Mouse (Mus musculus): ENCODE measurements around the gene 1110008P14Rik. TPM values are rescaled to one million over a fixed set of nuclear protein-coding genes. Genes with fewer than 3 reads are reported as not detected.

The 1110008P14Rik gene
- polyA plus RNA-seq, 1 experiment from 2014 or later: 90.1 TPM

DNA sequence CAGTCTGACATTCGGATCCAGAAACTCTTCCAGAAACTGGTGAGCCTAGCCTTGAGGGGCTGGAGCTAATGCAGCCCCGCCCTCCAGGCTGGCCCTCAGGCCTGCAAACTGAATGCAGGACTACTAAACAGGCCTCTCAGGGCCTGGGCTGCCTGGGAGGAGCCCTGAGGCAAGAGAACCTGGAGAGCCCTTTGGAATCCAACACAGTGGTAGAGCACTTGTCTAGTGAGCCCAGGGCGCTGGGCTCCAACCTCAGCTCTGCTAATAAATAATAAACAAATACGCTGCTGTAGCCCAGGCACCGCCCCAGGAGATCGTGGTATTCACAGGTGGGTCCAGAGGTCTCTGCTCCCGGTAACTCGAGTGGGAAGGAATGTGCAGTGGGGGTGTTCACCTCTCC lies 9.1 kb upstream of the 1110008P14Rik start:
- no peak overlapping the region for H3K4me2 ChIP-seq (replicated peaks; ENCODE audit: low read depth)
- TF ChIP-seq EP300 (optimal IDR thresholded peaks at IDR 0.05) (no peak), CTCF (IDR thresholded peaks at IDR 0.05; ENCODE audit: low read depth) (no peak)
- WGBS: 67% methylated on average over 8 of the region's 8 CpGs
- no peaks in the 10 kb centered on the region for H3K27me3 ChIP-seq (ENCODE audit: control insufficient read depth, insufficient read depth, low read length)
- no peaks in the 10 kb centered on the region for H3K36me3 ChIP-seq (ENCODE audit: control insufficient read depth, insufficient read depth, low read length)
- H3K4me3 ChIP-seq (ENCODE audit: low read depth, low read length): no peak overlapping the region
- no peaks in the 10 kb centered on the region for H3K4me1 ChIP-seq (replicated peaks; ENCODE audit: control insufficient read depth, insufficient read depth)
- ATAC-seq (ENCODE audit: low FRiP score, low TSS enrichment) (no peak), DNase-seq (ENCODE audit: low spot score) (no peak)
- no peak overlapping the region for H3K27ac ChIP-seq (replicated peaks)
- H3K9ac ChIP-seq (ENCODE audit: low read length): no peak overlapping the region
- H3K9me3 ChIP-seq (ENCODE audit: control insufficient read depth, low read length): no peaks in the 10 kb centered on the region

DNA sequence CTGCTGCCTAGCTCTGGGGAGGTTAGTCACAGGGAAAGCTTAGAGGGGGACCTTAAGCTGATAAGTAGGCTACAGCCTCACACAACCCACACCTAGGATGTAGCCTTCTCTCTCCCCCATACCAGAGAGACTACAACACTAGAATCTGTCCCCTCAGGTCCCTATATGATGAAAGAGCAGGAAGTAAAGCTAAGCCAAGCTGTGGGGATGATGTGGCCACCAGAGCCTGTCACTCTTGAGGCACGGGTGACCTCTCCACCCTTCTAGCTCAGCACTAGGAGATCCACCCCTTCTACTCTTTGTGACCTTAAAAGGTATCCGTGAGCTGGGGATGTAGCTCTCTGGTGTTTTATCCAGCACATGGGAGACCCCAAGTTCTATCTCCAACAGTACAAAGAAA lies 7.4 kb upstream of the 1110008P14Rik start:
- Histone ChIP-seq H3K27ac (replicated peaks) (no peak overlapping the region), H3K9me3 (ENCODE audit: control insufficient read depth, low read length) (no peaks in the 10 kb centered on the region), H3K4me2 (replicated peaks; ENCODE audit: low read depth) (no peak overlapping the region), H3K4me1 (replicated peaks; ENCODE audit: control insufficient read depth, insufficient read depth) (no peaks in the 10 kb centered on the region), H3K27me3 (ENCODE audit: control insufficient read depth, insufficient read depth, low read length) (no peaks in the 10 kb centered on the region), H3K9ac (ENCODE audit: low read length) (no peak overlapping the region), H3K36me3 (ENCODE audit: control insufficient read depth, insufficient read depth, low read length) (no peaks in the 10 kb centered on the region), H3K4me3 (ENCODE audit: low read depth, low read length) (no peak overlapping the region)
- TF ChIP-seq EP300 (optimal IDR thresholded peaks at IDR 0.05) (no peak), CTCF (IDR thresholded peaks at IDR 0.05; ENCODE audit: low read depth) (no peak)
- 60% methylated on average over 2 of the region's 2 CpGs for WGBS
- ATAC-seq (ENCODE audit: low FRiP score, low TSS enrichment) (no peak), DNase-seq (ENCODE audit: low spot score) (no peak)

DNA sequence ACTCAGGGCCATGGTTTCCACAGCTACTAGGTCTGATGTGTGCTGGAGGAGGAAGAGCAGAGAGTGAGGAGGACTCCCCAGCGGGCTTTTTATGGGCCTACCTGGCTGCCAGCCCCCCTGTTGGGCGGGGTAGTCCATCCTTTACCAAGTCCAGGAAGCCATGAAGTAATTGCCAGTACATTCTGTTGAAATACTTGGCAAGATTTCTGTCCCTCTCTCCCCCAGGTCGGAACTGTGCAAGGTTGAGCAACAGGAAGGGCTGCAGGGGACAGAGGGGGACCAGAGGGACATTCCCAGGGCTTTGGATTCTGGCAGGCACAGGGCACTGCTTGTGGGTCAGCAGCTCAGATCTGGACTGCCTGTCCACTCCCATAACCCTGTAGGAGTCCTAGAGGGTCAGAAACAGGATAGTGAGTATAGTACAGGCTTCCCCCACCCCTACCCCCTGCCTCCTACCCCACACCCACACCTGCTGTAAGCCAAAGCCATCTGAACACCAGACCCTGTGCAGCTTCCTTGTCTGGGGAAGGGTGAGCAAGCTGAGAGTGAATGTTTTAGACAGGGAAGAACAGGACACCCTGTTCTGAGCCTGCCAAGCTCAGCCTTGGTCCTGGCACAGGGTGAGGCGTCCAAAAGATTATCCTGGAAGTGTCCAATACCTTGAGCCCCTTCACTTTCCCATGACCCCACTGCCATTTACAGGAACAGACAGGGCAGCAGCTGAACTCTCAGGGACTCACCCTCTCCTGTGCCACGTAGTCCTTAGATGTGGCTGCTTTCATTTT lies 6.2 kb upstream of the 1110008P14Rik start, which contains the start of gene Lcn2:
Gene Lcn2 (minus strand): TSS at position 547 of the 785 bp plus-strand sequence.
- H3K9me3 ChIP-seq (ENCODE audit: control insufficient read depth, low read length): no peaks in the 10 kb centered on the region

DNA sequence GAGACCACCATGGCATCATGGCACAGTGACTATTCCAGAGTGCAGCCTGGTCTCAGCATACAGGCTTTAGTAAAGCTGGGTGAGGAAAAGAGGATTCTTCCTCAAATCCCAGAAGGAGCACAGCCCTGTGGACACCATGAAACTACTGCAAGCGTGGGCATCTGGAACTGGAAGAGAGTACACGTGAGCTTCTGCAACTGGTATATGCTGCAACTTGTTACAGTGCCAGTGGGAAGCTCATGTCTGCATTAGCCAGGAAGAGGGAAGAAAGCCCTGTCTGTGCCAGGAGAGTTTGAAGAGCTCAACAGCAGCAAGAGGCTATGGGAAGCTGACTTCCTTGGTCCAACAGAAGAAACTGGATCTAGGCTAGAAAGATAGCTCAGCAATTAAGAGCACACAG lies 951 bp upstream of the 1110008P14Rik start:
- Histone ChIP-seq H3K27ac (replicated peaks) (no peak overlapping the region), H3K27me3 (ENCODE audit: control insufficient read depth, insufficient read depth, low read length) (no peaks in the 10 kb centered on the region), H3K4me2 (replicated peaks; ENCODE audit: low read depth) (no peak overlapping the region), H3K9me3 (ENCODE audit: control insufficient read depth, low read length) (no peaks in the 10 kb centered on the region), H3K4me1 (replicated peaks; ENCODE audit: control insufficient read depth, insufficient read depth) (no peaks in the 10 kb centered on the region), H3K36me3 (ENCODE audit: control insufficient read depth, insufficient read depth, low read length) (peaks cover 14% of the 10 kb centered on the region), H3K4me3 (ENCODE audit: low read depth, low read length) (no peak overlapping the region), H3K9ac (ENCODE audit: low read length) (no peak overlapping the region)
- TF ChIP-seq EP300 (optimal IDR thresholded peaks at IDR 0.05): no peak
- no peak for TF ChIP-seq CTCF (IDR thresholded peaks at IDR 0.05; ENCODE audit: low read depth)
- DNase-seq (ENCODE audit: low spot score) (no peak), ATAC-seq (ENCODE audit: low FRiP score, low TSS enrichment) (no peak)
- 74% methylated on average over 2 of the region's 2 CpGs for WGBS

More for the DNA sequence above, 6.2 kb upstream of the 1110008P14Rik start, which contains the start of gene Lcn2:
- H3K4me1 ChIP-seq (replicated peaks; ENCODE audit: control insufficient read depth, insufficient read depth): no peaks in the 10 kb centered on the region
- H3K9ac ChIP-seq (ENCODE audit: low read length): 0 out of 2 replicates have a peak within 1 kb of the TSS, but pooled peaks have one; percentile 18
- ATAC-seq (ENCODE audit: low FRiP score, low TSS enrichment) (no peak), DNase-seq (ENCODE audit: low spot score) (no peak)
- H3K27me3 ChIP-seq (ENCODE audit: control insufficient read depth, insufficient read depth, low read length): no peaks in the 10 kb centered on the region
- no peaks in the 10 kb centered on the region for H3K36me3 ChIP-seq (ENCODE audit: control insufficient read depth, insufficient read depth, low read length)
- TF ChIP-seq EP300 (optimal IDR thresholded peaks at IDR 0.05): no peak
- no peak for TF ChIP-seq CTCF (IDR thresholded peaks at IDR 0.05; ENCODE audit: low read depth)
- H3K27ac ChIP-seq (replicated peaks): no peak within 1 kb of the TSS
- 56% methylated on average over 5 of the region's 5 CpGs for WGBS
- no peak within 1 kb of the TSS for H3K4me3 ChIP-seq (ENCODE audit: low read depth, low read length)
- H3K4me2 ChIP-seq (replicated peaks; ENCODE audit: low read depth): no peak within 1 kb of the TSS

DNA sequence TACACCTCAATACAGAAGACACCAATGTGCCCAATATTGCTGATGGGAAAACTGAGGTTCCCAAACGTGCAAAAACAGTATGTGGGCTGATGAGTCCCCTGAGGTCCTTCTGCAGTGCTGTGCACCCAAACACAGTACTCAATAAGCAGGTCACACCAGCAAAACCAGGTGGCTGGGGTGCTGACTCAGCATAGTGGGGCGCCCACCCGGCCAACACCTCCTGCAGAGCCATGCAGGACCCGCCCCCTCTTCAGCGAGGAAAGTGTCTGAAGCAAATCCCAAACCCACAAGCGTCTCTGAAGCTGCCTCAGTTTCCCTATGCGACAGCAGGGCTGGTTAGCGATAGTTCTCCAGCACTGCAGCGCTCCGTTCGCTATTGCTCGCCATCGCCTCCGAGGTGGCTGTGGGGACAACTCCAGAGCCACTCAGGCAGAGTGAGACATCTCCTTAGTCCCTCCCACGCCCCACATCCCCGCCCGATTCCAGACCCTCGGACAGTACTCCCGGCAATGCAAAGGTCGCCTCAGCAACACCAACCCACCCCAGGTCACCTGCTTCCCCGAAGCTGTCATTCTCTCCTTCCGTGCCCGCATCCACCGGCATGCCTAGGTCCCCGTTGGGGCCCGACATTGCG lies 480 bp downstream of the 1110008P14Rik start:
- no peak for DNase-seq (ENCODE audit: low spot score)
- ATAC-seq (ENCODE audit: low FRiP score, low TSS enrichment): peak; percentile 52
- under 1% methylated on average over 27 of the region's 27 CpGs for WGBS

More for the DNA sequence above, 480 bp downstream of the 1110008P14Rik start:
- H3K27me3 ChIP-seq (ENCODE audit: control insufficient read depth, insufficient read depth, low read length): no peaks in the 10 kb centered on the region
- peak overlapping the region; percentile 50 for H3K27ac ChIP-seq (replicated peaks)
- peak overlapping the region; percentile 96 for H3K4me2 ChIP-seq (replicated peaks; ENCODE audit: low read depth)
- no peaks in the 10 kb centered on the region for H3K9me3 ChIP-seq (ENCODE audit: control insufficient read depth, low read length)
- TF ChIP-seq EP300 (optimal IDR thresholded peaks at IDR 0.05) (no peak), CTCF (IDR thresholded peaks at IDR 0.05; ENCODE audit: low read depth) (no peak)
- peak overlapping the region; percentile 61 for H3K4me3 ChIP-seq (ENCODE audit: low read depth, low read length)
- peak overlapping the region; percentile 65 for H3K9ac ChIP-seq (ENCODE audit: low read length)
- no peaks in the 10 kb centered on the region for H3K4me1 ChIP-seq (replicated peaks; ENCODE audit: control insufficient read depth, insufficient read depth)
- H3K36me3 ChIP-seq (ENCODE audit: control insufficient read depth, insufficient read depth, low read length): peaks cover 18% of the 10 kb centered on the region
